Mouse (Mus musculus): ENCODE measurements around the gene Guca2a. TPM values are rescaled to one million over a fixed set of nuclear protein-coding genes. Genes with fewer than 3 reads are reported as not detected.

Gene Guca2a
- polyA plus RNA-seq (2015; fragmentation: Nextera tagmentation; extraction: Ambion mirVana) = 1.2 and 1.5 TPM in 2 replicates

DNA sequence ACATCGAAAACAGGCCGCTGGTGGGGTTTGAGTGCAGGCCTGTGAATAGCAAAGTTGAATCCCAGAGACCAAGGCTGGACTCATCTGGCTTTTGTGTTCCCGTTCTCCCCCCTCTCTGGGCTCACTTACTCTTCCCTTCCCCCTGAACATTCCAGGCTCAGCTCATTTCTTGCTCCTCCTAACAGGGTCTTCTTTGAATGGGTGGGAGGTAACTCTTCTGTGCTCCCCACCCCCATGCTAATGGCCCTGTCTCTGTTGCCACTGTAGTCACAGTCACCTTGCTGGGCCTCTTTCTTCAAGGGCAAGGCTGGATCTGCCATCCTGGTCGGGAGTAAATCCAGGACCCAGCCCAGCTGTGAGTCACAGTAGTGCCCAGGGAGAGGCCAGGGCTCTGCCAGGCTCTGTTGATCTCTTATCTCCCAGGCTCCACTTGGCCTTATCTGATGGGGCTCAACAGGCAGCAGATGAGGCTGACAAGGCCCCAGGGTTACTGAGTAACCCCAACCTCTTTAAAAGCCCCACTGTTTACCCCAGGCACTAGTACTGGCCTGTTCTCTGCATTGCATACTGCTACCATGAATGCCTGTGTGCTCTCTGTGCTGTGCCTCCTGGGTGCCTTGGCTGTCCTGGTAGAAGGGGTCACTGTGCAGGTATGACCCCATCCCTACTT is at the start of gene Guca2a:
Gene Guca2a, plus strand, starts transcription at position 529 of the 670 bp plus-strand sequence.

DNA sequence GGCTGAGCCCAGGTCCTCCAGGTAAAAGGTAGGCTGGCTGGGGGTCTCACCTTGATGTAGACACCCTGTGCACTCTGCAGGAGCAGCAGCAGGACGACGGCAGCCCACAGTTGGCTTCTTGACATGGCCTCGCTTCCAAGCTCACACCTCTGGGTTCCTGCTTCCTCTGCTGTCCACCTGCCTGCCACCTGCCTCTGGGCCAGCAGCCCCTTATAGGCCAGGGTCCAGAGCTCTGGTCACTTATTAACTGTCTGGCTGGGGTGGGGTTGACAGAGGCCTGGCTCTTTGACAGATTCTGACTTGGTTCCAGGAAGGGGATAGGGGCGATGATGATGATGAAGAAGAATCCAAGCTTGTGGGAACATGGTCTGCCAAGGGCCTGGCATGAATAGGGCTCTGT is 21.2 kb downstream of the Guca2a start, which contains the start of gene Guca2b:
Gene Guca2b, minus strand, starts transcription at position 224 of the 400 bp plus-strand sequence.

Other genes starting within 250 kb of the Guca2a start
- gene Ccdc30, start 222.2 kb upstream of the Guca2a start, polyA plus RNA-seq (2015; fragmentation: Nextera tagmentation; extraction: Ambion mirVana) = 0.59 and 1.2 TPM in 2 replicates
- 32.6 and 34.9 TPM in 2 replicates for gene Ppcs, start 215.3 kb upstream of the Guca2a start, polyA plus RNA-seq (2015; fragmentation: Nextera tagmentation; extraction: Ambion mirVana)
- gene Zmynd12, start 214.9 kb upstream of the Guca2a start, polyA plus RNA-seq (2015; fragmentation: Nextera tagmentation; extraction: Ambion mirVana) = 0.30 and 0.36 TPM in 2 replicates
- 0.07 and 0.23 TPM in 2 replicates for gene Rimkla, start 145.1 kb upstream of the Guca2a start, polyA plus RNA-seq (2015; fragmentation: Nextera tagmentation; extraction: Ambion mirVana)
- gene Foxj3, start 100.7 kb upstream of the Guca2a start, polyA plus RNA-seq (2015; fragmentation: Nextera tagmentation; extraction: Ambion mirVana) = 12.3 and 13.2 TPM in 2 replicates
- gene Frg2f1, start 98.2 kb upstream of the Guca2a start, polyA plus RNA-seq (2015; fragmentation: Nextera tagmentation; extraction: Ambion mirVana) = 2.8 and 3.9 TPM in 2 replicates
- gene Guca2b, start 21.2 kb downstream of the Guca2a start, polyA plus RNA-seq (2015; fragmentation: Nextera tagmentation; extraction: Ambion mirVana) = not detected in 2 replicates
- gene Hivep3, start 96.1 kb downstream of the Guca2a start, polyA plus RNA-seq (2015; fragmentation: Nextera tagmentation; extraction: Ambion mirVana) = 11.4 TPM in 2 replicates